Mouse (Mus musculus): ENCODE measurements around the gene Tceanc2. TPM values are rescaled to one million over a fixed set of nuclear protein-coding genes. Genes with fewer than 3 reads are reported as not detected.

Gene Tceanc2
- polyA plus RNA-seq, 1 experiment = 5.7 TPM

DNA sequence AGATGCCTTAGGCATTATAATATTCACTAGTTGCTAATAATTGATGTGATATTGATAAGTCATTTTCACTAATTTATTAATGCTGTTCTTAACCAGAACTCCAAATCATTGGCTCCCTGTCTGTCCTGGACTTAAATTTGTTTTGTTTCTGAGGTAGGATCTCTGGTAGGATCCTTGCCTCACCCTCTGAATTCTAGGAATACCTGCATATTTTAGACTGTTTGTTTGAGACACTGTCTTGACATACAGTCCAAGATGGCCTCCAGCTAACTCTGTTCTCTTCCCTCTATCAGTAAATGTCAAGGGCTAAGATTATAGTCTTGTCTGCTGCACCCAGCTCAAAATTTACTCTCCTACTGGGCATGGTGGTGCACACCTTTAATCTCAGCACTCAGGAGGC lies 1.8 kb upstream of the Tceanc2 start:
- DNase-seq (ENCODE audit: low read depth, low spot score) = no peak

DNA sequence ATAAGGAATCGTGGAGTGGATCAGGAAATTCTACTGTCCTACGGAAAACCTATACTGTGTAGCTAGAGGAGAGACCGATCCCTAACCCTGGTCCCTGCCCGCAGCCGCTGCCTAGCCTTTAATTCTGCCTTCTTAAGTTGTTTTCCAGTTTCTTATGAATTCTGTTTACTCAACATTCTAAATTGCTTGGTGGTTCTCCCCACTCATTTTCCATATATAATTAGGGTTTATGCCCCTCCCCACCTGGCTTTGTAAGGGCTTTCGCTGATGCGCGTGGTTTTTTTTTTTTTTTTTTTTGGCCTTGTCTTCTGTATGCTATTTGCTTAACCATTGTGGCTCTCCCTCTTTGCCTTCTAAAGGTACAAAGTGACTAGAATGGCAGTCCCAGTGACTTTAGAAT lies 645 bp upstream of the Tceanc2 start:
- WGBS = under 1% methylated on average over 8 of the region's 8 CpGs
- DNase-seq (ENCODE audit: low read depth, low spot score) = no peak

DNA sequence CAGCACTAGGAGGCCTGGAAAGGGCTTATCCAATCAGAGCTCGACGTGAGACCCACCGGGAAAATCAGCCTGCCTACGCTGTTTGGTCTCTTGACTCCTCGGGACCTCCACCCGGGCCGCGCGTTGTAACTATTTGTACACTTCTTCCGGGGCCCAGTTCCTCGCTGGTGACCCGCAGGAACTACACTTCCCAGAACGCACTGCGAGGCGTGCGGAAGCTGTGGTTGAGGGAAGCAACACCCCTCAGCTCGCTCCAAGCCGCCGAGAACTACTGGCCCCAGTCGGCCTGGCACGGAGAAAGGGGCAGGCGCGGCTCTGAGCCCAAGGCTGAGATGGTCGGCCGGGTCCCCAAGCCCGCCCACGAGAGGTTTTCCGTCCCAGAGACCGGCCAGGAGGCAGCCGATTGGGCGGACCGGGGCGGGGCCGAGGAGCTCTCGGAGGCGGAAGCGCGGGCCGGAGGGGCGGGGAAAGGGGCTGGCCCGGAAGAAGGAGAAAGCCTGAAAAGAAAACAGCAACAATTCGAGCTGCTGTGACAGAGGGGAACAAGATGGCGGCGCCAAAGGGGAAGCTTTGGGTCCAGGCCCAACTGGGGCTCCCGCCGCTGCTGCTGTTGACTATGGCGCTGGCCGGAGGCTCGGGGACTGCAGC lies 610 bp downstream of the Tceanc2 start, which contains the start of gene Tmem59:
Gene Tmem59 (plus strand): TSS at position 218 of the 648 bp plus-strand sequence.
- DNase-seq (ENCODE audit: low read depth, low spot score) = peak; percentile 95
- under 1% methylated on average over 49 of the region's 49 CpGs for WGBS

- DNase-seq (ENCODE audit: low read depth, low spot score) = no peak
- 6% methylated on average over 11 of the region's 11 CpGs for WGBS
Observed at GRCm38 (mm10) chr4:107177506-107177905, 1.4 kb downstream of the Tceanc2 start.

- no peak for DNase-seq (ENCODE audit: low read depth, low spot score)
- 85% methylated on average over 5 of the region's 5 CpGs for WGBS
Observed at GRCm38 (mm10) chr4:107167798-107168197, 11.1 kb downstream of the Tceanc2 start.

DNA sequence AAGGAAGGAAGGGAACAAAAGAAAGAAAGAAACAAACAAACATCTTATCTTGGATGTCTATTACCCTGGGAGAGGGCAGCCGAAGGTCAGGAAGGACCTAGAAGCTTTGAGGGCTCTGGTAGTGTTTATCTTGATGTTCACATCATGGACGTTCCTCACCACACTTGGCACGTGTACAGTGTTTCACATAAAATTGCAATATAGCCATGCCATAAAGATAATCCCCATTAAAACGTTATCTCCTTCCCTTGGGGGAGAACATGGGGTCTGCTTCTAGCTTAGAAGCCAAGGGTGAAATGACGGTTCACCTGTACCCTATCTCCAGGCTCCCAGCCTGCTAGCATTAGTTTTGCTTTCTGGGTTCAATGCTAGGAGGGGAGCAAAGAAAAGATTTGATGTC lies 12.2 kb downstream of the Tceanc2 start:
- DNase-seq (ENCODE audit: low read depth, low spot score) = no peak

GRCm38 (mm10) chr4:107163756-107164587 lies 14.9 kb downstream of the Tceanc2 start:
- DNase-seq (ENCODE audit: low read depth, low spot score) = no peak
- WGBS = 34% methylated on average over 9 of the region's 9 CpGs

More for the DNA sequence above, 12.2 kb downstream of the Tceanc2 start:
- WGBS = 32% methylated on average over 5 of the region's 5 CpGs

- 87% methylated on average over 10 of the region's 10 CpGs for WGBS
- DNase-seq (ENCODE audit: low read depth, low spot score) = no peak
Observed at GRCm38 (mm10) chr4:107163341-107163740, 15.6 kb downstream of the Tceanc2 start.

GRCm38 (mm10) chr4:107160181-107160580 lies 18.7 kb downstream of the Tceanc2 start:
- DNase-seq (ENCODE audit: low read depth, low spot score) = no peak
- WGBS = 84% methylated on average over 8 of the region's 8 CpGs

DNA sequence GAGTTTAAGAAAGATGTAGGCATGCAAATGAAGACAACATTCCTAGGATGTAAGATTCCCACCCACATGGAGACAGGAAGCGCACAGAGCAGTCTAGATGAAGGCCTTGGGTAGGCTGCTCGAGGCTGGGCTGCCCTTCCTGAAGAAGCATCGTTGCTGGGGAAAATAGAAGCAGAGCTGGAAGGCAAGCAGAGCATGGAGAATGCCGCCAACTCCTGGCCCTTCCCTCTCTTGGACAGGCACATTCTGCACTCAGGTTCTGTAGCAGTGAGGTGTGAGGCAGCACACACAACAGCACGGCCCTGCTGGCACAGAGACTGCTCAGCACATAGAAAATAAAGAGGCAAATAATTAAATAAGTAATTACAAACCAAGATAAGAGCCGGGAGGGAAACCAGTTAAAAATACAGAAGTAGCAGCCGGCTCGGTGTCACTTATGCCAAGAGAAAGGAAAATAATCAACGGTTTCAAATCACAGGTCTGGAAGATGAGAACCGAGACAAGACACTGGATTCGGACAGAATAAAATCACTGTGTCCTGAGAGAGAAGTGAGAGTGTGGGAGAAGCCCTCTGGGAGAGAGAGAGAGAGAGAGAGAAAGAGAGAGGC lies 19.6 kb downstream of the Tceanc2 start:
- 88% methylated on average over 11 of the region's 11 CpGs for WGBS
- DNase-seq (ENCODE audit: low read depth, low spot score) = no peak

- no peak for DNase-seq (ENCODE audit: low read depth, low spot score)
- 77% methylated on average over 4 of the region's 4 CpGs for WGBS
Observed at GRCm38 (mm10) chr4:107156983-107157401, 21.9 kb downstream of the Tceanc2 start.

DNA sequence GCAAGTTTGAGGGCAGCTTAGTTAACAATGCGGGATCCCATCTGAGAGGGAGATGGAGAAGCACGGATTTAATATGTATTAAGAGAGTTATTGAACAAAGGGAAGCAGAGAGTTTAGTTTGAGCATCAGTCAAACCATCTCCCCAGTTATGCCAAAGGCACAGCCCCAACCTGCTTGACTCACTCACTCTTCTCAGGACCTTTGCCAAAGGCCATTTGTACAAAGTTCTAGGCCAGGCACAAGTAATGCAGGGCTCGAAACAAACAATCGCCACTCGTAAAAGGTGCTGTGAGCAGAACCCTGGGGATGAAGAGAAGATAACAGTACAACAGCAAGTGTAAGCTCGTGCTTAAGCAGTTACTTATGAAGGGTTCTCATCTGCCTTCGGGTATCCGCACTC lies 26.3 kb downstream of the Tceanc2 start:
- no peak for DNase-seq (ENCODE audit: low read depth, low spot score)
- WGBS = 71% methylated on average over 8 of the region's 8 CpGs

DNA sequence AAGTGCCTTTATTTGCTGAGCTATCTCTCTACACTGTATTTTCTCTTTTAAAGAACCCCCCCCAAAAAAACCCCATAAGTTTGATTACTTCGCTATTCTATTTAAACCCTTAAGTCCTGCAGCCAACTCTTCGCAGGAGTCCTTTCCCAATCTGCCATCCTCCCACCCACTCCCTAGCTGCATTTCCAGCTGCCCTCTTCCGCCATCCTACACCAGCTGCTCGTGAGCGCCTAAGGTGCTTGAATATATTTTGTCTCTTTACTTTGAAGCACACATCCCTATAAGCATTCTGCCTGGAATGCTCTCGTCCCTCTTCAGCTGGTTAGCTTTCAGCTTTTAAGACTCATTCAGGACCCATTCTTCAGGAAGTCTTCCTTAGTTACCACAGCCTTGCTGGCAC lies 27.9 kb downstream of the Tceanc2 start:
- DNase-seq (ENCODE audit: low read depth, low spot score) = no peak
- 91% methylated on average over 6 of the region's 6 CpGs for WGBS

GRCm38 (mm10) chr4:107143511-107143910 lies 35.4 kb downstream of the Tceanc2 start:
- WGBS = 91% methylated on average over 8 of the region's 8 CpGs
- DNase-seq (ENCODE audit: low read depth, low spot score) = no peak

GRCm38 (mm10) chr4:107139836-107140631 lies 38.9 kb downstream of the Tceanc2 start:
- 71% methylated on average over 13 of the region's 13 CpGs for WGBS
- DNase-seq (ENCODE audit: low read depth, low spot score) = no peak

DNA sequence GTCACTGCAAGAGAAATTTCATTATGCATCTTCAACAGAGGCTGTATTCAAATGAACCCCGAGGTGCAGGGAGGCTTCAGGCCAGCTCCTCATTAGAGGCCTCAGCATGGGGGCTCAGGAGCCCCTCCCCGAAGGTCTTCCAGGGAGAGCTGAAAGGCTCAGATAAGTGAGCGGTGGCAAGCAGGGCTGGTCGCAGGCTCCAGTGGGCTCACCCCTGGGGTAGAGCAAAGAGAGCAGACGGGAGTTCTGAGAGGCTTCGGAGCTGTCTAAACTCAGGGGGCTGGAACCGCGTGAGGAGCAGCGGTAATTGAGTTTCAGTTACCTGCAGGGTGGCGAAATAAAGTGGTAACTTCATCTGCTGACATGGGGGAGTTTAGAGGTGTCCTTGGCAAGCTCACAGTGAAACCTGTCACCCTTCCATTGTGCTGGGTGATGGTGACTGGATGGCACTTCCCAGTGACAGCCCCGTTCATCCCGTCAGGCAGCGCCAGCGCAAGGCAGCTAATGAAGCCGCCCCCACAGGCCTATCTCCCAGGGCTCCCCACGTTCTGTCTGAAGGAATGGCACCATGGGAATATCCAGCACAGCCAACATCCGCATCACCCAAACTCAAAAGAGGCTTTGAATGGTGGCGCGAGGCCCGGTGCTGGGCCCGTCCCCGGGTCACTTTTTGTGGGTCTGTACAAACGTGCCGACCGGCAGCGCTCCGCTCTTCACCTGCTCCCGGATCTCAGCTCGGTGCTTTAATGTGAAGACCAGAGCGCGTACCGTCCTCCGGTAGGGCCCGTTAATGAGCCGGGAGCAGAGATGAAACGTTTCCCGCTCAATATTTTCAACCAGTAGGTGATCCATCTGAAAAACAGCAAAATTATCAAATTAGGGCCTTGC lies 39.7 kb downstream of the Tceanc2 start:
- WGBS = 90% methylated on average over 37 of the region's 37 CpGs
- DNase-seq (ENCODE audit: low read depth, low spot score) = no peak

DNA sequence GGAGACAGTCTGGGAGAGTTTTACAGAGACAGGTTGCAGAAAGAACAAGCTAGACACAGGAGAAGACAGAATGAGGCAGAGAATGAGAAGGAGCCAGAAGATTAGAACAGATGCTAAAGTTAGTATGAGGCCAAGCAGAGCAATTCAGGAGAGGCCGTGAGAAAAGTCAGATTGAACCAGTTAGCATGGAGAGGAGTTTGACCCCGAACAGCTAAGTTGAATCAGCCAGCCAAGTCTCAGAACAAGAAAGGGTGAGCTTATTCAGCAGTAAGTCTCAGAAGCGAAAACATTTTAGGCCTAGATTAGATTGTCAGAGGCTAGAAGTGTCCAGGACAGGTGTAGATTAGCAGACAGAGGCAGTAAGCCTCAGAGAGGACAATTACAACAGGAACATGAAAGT lies 42.4 kb downstream of the Tceanc2 start:
- WGBS = 70% methylated on average over 3 of the region's 3 CpGs
- DNase-seq (ENCODE audit: low read depth, low spot score) = no peak

DNA sequence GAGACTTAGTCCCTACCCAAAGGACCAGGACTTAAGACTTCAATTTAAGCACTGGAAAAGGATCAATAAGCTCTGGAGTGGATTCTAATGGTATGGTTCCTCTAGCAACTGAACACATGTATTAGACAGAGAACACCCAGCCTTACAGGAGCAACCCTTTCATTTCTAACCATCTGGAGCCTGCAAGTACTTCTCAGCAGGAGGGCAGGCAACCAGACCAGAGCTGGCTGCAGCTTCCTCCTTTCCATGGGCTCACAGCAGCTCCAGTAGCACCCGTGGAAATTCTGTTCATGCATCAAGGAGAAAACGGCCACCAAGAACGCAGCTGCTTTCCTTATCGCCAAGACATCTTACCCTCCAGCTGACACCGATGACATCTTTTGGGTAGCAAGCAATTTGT lies 43.3 kb downstream of the Tceanc2 start:
- 75% methylated on average over 5 of the region's 5 CpGs for WGBS

GRCm38 (mm10) chr4:107134891-107135290 lies 44.0 kb downstream of the Tceanc2 start:
- WGBS = 92% methylated on average over 3 of the region's 3 CpGs
- no peak for DNase-seq (ENCODE audit: low read depth, low spot score)

More for the DNA sequence above, 43.3 kb downstream of the Tceanc2 start:
- DNase-seq (ENCODE audit: low read depth, low spot score) = no peak

Measured in large intestine, adult 2 months (tissue).